Mouse (Mus musculus): ENCODE measurements around the gene Dst.

DNA sequence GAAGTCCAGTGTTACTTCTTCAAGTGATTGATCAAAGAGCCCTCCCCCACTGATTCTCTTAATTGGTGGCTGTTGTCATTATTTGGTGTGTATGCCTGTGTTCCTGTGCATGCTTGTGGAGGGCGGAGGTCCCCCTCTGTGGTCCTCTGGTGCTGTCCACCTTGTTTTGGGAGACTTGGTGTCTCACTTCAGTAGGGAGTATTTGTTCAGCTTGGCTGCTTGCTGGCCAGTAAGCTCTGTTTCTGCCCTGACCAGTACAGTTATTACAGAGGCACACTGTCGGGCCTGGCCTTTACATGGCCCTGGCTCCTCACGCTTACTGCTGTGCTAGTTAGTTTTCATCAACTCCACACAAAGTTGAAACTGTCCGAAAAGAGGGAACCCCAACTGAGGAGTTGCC is 109.3 kb downstream of the Dst start:
- TF ChIP-seq ETS1 (IDR thresholded peaks at IDR 0.05; ENCODE audit: low read depth, low read length) (no peak), CTCF (IDR thresholded peaks at IDR 0.05 in 2 of 3, conservative IDR thresholded peaks at IDR 0.05 in 1 of 3; ENCODE audit: control insufficient read depth in 1 of 3, insufficient read depth in 1 of 3, low read depth in 2 of 3, low read length in 3 of 3, poor library complexity in 1 of 3, severe bottlenecking in 1 of 3) (no peak), MAFK (IDR thresholded peaks at IDR 0.05; ENCODE audit: borderline replicate concordance, low read depth, low read length) (no peak), HCFC1 (IDR thresholded peaks at IDR 0.05; ENCODE audit: low read depth, low read length) (no peak), NRF1 (IDR thresholded peaks at IDR 0.05; ENCODE audit: insufficient read depth, low read depth, low read length, poor library complexity, severe bottlenecking) (no peak), POLR2A (IDR thresholded peaks at IDR 0.05; ENCODE audit: control insufficient read depth in 1 of 2, insufficient read depth in 1 of 2, low read depth in 1 of 2, low read length in 2 of 2, poor library complexity in 1 of 2) (no peak), NELFE (IDR thresholded peaks at IDR 0.05; ENCODE audit: low read depth, low read length) (no peak), EP300 (IDR thresholded peaks at IDR 0.05; ENCODE audit: low read depth in 1 of 2, low read length in 2 of 2) (no peak)

Data from MEL (cell line).